Comparison of ENCODE assay signal across 18 mouse cellular contexts in genomic region chr14:73226849-73227248, GRCm38 (mm10). TPM values are rescaled to one million over a fixed set of nuclear protein-coding genes. Genes with fewer than 3 reads are reported as not detected.
DNase-seq lines count a peak whose midpoint lies in the region; ATAC-seq and TF ChIP-seq lines count a peak whose summit lies in the region.
"Had no signal": no experiment of that assay in that cellular context is flagged by ENCODE, and none has a peak within 500 bp of the region (broad histone marks: within the 10 kb centered on the region; RNA-seq: fewer than 3 reads in every experiment).

No protein-coding gene starts in this region.

- no peak for TF ChIP-seq CTCF in heart, adult 2 months (IDR thresholded peaks at IDR 0.05)
- TF ChIP-seq CTCF in left cerebral cortex, adult 2 months (IDR thresholded peaks at IDR 0.05) = no peak
- no peak for TF ChIP-seq CTCF in brain, embryonic 14.5 days (IDR thresholded peaks at IDR 0.05; ENCODE audit: borderline replicate concordance, extremely low read depth, insufficient read depth, insufficient read length)
- no peak for TF ChIP-seq CTCF in stomach, postnatal 0 days (IDR thresholded peaks at IDR 0.05; ENCODE audit: low read depth)

- no peak for TF ChIP-seq POLR2A in heart, adult 2 months (IDR thresholded peaks at IDR 0.05; ENCODE audit: insufficient read depth, low read depth, low read length)
- no peak for TF ChIP-seq POLR2A in brain, embryonic 14.5 days (IDR thresholded peaks at IDR 0.05; ENCODE audit: borderline replicate concordance, extremely low read depth, insufficient read depth, insufficient read length, poor library complexity, severe bottlenecking)

- peak; percentile 60; the same call in 1 of the 2 replicates for ATAC-seq in stomach, postnatal 0 days (ENCODE audit: low FRiP score, low TSS enrichment)
- ATAC-seq: intestine, postnatal 0 days had no signal

- H3K36me3 ChIP-seq in heart, adult 2 months (ENCODE audit: control insufficient read depth, insufficient read depth, low read length) = peaks cover 23% of the 10 kb centered on the region
- H3K36me3 ChIP-seq in stomach, postnatal 0 days (ENCODE audit: control insufficient read depth, insufficient read depth, low read length) = no peaks in the 10 kb centered on the region

- TF ChIP-seq EP300 in heart, adult 2 months (IDR thresholded peaks at IDR 0.05; ENCODE audit: insufficient read depth, low read depth, low read length) = no peak
- no peak for TF ChIP-seq EP300 in stomach, postnatal 0 days (optimal IDR thresholded peaks at IDR 0.05)

- no peaks in the 10 kb centered on the region for H3K9me3 ChIP-seq in stomach, postnatal 0 days (ENCODE audit: control insufficient read depth, low read length)
- H3K9me3 ChIP-seq: hindbrain, embryonic 15.5 days; megakaryocyte, embryonic 14.5 days had no signal

- H3K27me3 ChIP-seq in heart, adult 2 months (ENCODE audit: control insufficient read depth, insufficient read depth, low read length) = no peaks in the 10 kb centered on the region
- H3K27me3 ChIP-seq in stomach, postnatal 0 days (ENCODE audit: control insufficient read depth, insufficient read depth, low read length) = no peaks in the 10 kb centered on the region
- H3K27me3 ChIP-seq: forebrain, embryonic 12.5 days; hindbrain, embryonic 15.5 days; megakaryocyte, embryonic 14.5 days had no signal

- H3K79me2 ChIP-seq in heart, adult 2 months (replicated peaks; ENCODE audit: control insufficient read depth, insufficient read depth, low read length) = no peaks in the 10 kb centered on the region

- no peak overlapping the region for H3K9ac ChIP-seq in heart, adult 2 months (ENCODE audit: low read depth, low read length)
- H3K9ac ChIP-seq in stomach, postnatal 0 days (ENCODE audit: low read length) = no peak overlapping the region
- H3K9ac ChIP-seq: forebrain, embryonic 12.5 days; hindbrain, embryonic 15.5 days; liver, embryonic 14.5 days had no signal

- intact Hi-C loops in heart, adult 2 months (cut with DNase I) = no loop called here
- intact Hi-C loops in left cerebral cortex, adult 2 months (cut with DNase I) = no loop called here

- H3K27ac ChIP-seq in heart, adult 2 months = peak overlapping the region; percentile 87
- H3K27ac ChIP-seq in left cerebral cortex, adult 2 months = peak overlapping the region; percentile 0
- H3K27ac ChIP-seq in stomach, postnatal 0 days (replicated peaks) = 0 out of 2 replicates have a peak overlapping the region, but pooled peaks have one; percentile 18
- H3K27ac ChIP-seq: forebrain, embryonic 12.5 days; liver, embryonic 14.5 days had no signal

- WGBS in heart, adult 2 months = 10% methylated on average over 1 of the region's 1 CpGs
- WGBS in stomach, postnatal 0 days = 9% methylated on average over 1 of the region's 1 CpGs

- peaks cover 20% of the 10 kb centered on the region for H3K4me1 ChIP-seq in heart, adult 2 months (ENCODE audit: control insufficient read depth, insufficient read depth, low read length)
- no peaks in the 10 kb centered on the region for H3K4me1 ChIP-seq in stomach, postnatal 0 days (replicated peaks; ENCODE audit: control insufficient read depth, insufficient read depth)
- H3K4me1 ChIP-seq: hindbrain, embryonic 15.5 days had no signal

- DNase-seq in heart, adult 2 months = no peak
- DNase-seq in heart, adult 8-10 months (ENCODE audit: low spot score) = no peak
- DNase-seq in left cerebral cortex, adult 2 months (ENCODE audit: extremely low spot score in 1 of 2, low spot score in 2 of 2) = no peak
- DNase-seq in left cerebral cortex, adult 9 months (ENCODE audit: low spot score in 2 of 2) = no peak
- DNase-seq in brain, embryonic 14.5 days (ENCODE audit: low read depth) = peak; percentile 20
- no peak for DNase-seq in stomach, postnatal 0 days (ENCODE audit: low spot score)
- DNase-seq in c-Kit-positive CD71-positive TER-119-positive erythroid progenitor cells, embryonic 14.5 days (ENCODE audit: low spot score) = no peak
- DNase-seq: adrenal gland, adult 2 months; heart, postnatal 10 days; lung, postnatal 14 days; right cerebral cortex, postnatal 14 days; spleen, adult 18-20 months; thymus, adult 18-20 months had no signal

- no peak overlapping the region for H3K4me2 ChIP-seq in stomach, postnatal 0 days (replicated peaks; ENCODE audit: low read depth)
- H3K4me2 ChIP-seq: forebrain, embryonic 12.5 days; hindbrain, embryonic 15.5 days had no signal

- H3K4me3 ChIP-seq in heart, adult 2 months = no peak overlapping the region
- H3K4me3 ChIP-seq in left cerebral cortex, adult 2 months = no peak overlapping the region
- no peak overlapping the region for H3K4me3 ChIP-seq in stomach, postnatal 0 days (ENCODE audit: low read depth, low read length)
- H3K4me3 ChIP-seq: forebrain, embryonic 12.5 days; hindbrain, embryonic 15.5 days had no signal

RNA-seq across cellular contexts. Expression of gene Lpar6, which starts 10.8 kb away (rescaled TPM):
- 1 to 10 TPM; 1.5 to 2.3 TPM for total RNA-seq in heart, adult 2 months (2021)
- 2.3 and 5.2 TPM in 2 replicates for polyA plus RNA-seq in heart, adult 2 months (2012; rRNA removed)
- 1 to 10 TPM; 2.5 TPM for total RNA-seq in heart, adult 8-10 months (2022)
- 1 to 10 TPM; 1.1 to 1.3 TPM for total RNA-seq in left cerebral cortex, adult 2 months (2021)
- polyA plus RNA-seq in brain, embryonic 14.5 days (2012; rRNA removed) = 3.6 and 4.2 TPM in 2 replicates
- 12.2 and 12.4 TPM in 2 replicates for polyA plus RNA-seq in stomach, postnatal 0 days (2015; fragmentation: Nextera tagmentation; extraction: Ambion mirVana)

Comparison
In these comparisons a context has a peak if more than half of its experiments do, and no peak if none do; other contexts are left out.
1. H3K27ac ChIP-seq: peak in every context shown above with its lines; median percentile 87 in heart, adult 2 months; 18 in stomach, postnatal 0 days; 0 in left cerebral cortex, adult 2 months.